Mouse (Mus musculus) stomach, postnatal 0 days (tissue): ENCODE data around the gene Sbk1.

Experiments used
- CTCF ChIP-seq: IDR thresholded peaks from 2 replicates; pipeline ENCODE4 v1.5.1; 2016; ENCODE audit warnings: antibody characterized with exemption, low read depth, mild to moderate bottlenecking, moderate library complexity
- EP300 ChIP-seq: optimal IDR thresholded peaks from 2 replicates; pipeline ENCODE3; 2016; ENCODE audit warnings: antibody characterized with exemption

GRCm38 (mm10) chr7:126288571-126289091 lies 16.2 kb downstream of the Sbk1 start:
- no peak for TF ChIP-seq CTCF
- no peak for TF ChIP-seq EP300
